Mouse (Mus musculus) thymus, adult 2 months (tissue): ENCODE measurements around the gene Ect2l.

Source experiments
- CTCF ChIP-seq: fragments of 200-500 bp; IDR thresholded peaks from 2 replicates; pipeline ENCODE4 v1.5.1; 2012; ENCODE audit warnings: mild to moderate bottlenecking, control low read depth, low read length, moderate library complexity, borderline replicate concordance; ENCODE audit not compliant: control insufficient read depth, poor library complexity, insufficient read depth; ENCODE audit errors: extremely low read depth
- POLR2A ChIP-seq: fragments of 200-500 bp; IDR thresholded peaks from 2 replicates; pipeline ENCODE4 v1.6.1; 2012; ENCODE audit warnings: mild to moderate bottlenecking, low read length, control low read depth, moderate library complexity; ENCODE audit not compliant: control insufficient read depth, poor library complexity, insufficient read depth; ENCODE audit errors: extremely low read depth

GRCm38 (mm10) chr10:18193221-18193620 lies 17.5 kb downstream of the Ect2l start:
- TF ChIP-seq POLR2A (no peak), CTCF (no peak)
